Mouse (Mus musculus): ENCODE measurements at regions not wholly inside any gene's neighbourhood (a gene's known extent, or its start where the extent isn't known, plus 50 kb on each side); places are given as distances from the start of the nearest gene placed in this dataset.
A peak's percentile ranks its signal among the peaks of the same experiment; 100 is the strongest.

DNA sequence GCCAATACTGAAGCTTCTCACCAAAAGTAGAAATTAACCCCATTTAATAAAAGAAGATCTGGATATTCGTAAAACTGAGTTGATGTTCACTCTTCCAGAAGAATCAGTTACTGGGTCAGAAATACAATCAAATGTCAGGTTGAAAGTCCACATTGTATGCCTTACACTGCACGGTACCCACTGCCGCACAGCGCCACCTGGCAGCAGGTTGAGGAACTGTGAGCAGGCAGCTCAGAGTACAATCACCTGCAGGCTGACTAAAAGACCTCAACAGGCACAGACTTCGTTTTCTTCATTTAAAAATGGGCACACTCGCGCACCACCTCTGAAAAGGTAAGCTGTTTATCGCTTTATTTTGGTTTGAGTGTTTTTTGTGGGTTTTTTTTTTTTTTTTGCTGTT is 341.8 kb upstream of the Mms22l start:
- H3K4me3 ChIP-seq, result no peak overlapping the region
- H3K4me1 ChIP-seq, result no peaks in the 10 kb centered on the region
- ATAC-seq (replicated peaks), result peak; percentile 72; the same call in 1 of the 2 replicates
- H3K36me3 ChIP-seq (replicated peaks), result no peaks in the 10 kb centered on the region
- no peak overlapping the region for H3K9ac ChIP-seq
- no peak overlapping the region for H3K4me2 ChIP-seq
- H3K9me3 ChIP-seq, result no peaks in the 10 kb centered on the region
- H3K27me3 ChIP-seq (replicated peaks), result no peaks in the 10 kb centered on the region
- H3K27ac ChIP-seq, result no peak overlapping the region
- 18% methylated on average over 8 of the region's 8 CpGs for WGBS

- Histone ChIP-seq H3K4me3 (no peak overlapping the region), H3K36me3 (replicated peaks) (no peaks in the 10 kb centered on the region), H3K4me2 (no peak overlapping the region), H3K27me3 (replicated peaks) (no peaks in the 10 kb centered on the region), H3K4me1 (no peaks in the 10 kb centered on the region), H3K9ac (no peak overlapping the region), H3K9me3 (no peaks in the 10 kb centered on the region), H3K27ac (no peak overlapping the region)
- whole genome bisulfite sequencing, result 13% methylated on average over 2 of the region's 2 CpGs
- no peak for ATAC-seq (replicated peaks)
These were observed 322.5 kb upstream of the Mms22l start for GRCm38 (mm10) chr4:24173750-24174149.

DNA sequence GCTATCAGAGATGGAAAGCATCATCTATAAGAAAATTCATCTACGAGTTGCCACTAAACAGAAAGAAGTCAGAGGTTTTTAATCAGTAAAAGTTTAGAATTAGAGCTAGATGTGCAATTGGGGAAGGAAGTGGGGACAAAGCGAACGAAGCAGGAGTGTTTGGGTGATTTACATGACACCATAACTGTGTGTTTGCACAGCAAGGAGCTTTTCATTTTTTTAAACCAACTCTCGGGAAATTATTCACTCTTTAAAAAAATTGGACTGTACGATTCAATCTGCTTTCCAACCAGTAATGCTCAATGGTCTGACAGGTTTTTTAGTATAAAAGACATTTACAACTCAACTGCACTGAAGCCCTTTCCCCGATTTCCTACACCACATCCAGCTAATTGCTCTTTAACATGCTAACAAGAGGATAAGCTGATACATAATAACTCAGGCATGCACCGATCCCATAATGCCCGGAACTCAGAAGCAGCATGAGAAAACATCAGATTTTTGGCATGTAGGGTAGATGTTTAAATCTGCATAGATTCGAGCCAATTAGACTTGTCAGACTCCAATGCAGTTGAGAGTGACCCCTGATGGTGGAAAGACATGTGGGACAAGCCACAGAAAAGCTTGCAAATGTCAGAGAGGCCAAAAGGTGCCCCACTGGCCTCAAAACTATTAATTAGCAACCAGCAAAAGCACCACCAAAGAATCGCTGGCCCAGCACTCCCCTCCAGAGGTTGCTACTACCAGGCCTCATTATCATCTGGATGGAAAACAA is 282.8 kb upstream of the Mms22l start:
- H3K9ac ChIP-seq, result no peak overlapping the region
- H3K27ac ChIP-seq, result no peak overlapping the region
- H3K4me2 ChIP-seq, result no peak overlapping the region

DNA sequence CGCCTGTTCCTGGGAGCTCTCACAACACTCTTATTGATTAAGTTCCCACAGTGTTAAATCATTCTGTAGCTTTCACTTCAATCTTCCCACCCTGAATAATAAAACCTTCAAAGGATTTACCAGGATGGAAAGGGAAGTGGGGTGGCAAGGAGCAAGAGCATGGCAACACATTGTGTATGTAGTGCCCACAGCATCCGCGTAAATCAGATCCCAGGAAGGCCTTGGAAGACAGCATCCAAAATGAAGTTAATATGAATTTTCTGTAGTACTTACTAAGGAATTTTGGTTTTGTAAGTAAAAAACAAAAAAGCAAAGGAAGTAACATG is 282.3 kb upstream of the Mms22l start:
- no peak overlapping the region for H3K4me2 ChIP-seq
- no peak; the same call in none of the 2 replicates for ATAC-seq (replicated peaks)
- no peak overlapping the region for H3K27ac ChIP-seq
- H3K9me3 ChIP-seq, result no peaks in the 10 kb centered on the region
- no peak overlapping the region for H3K9ac ChIP-seq
- H3K27me3 ChIP-seq (replicated peaks), result no peaks in the 10 kb centered on the region
- H3K4me1 ChIP-seq, result peaks cover 16% of the 10 kb centered on the region
- H3K4me3 ChIP-seq, result no peak overlapping the region
- no peaks in the 10 kb centered on the region for H3K36me3 ChIP-seq (replicated peaks)
- WGBS, result 39% methylated on average over 3 of the region's 3 CpGs

More for the DNA sequence above, 282.8 kb upstream of the Mms22l start:
- Histone ChIP-seq H3K4me3 (no peak overlapping the region), H3K27me3 (replicated peaks) (no peaks in the 10 kb centered on the region), H3K9me3 (no peaks in the 10 kb centered on the region), H3K36me3 (replicated peaks) (no peaks in the 10 kb centered on the region), H3K4me1 (peaks cover 10% of the 10 kb centered on the region)
- 41% methylated on average over 10 of the region's 10 CpGs for WGBS
- peak; percentile 60 for ATAC-seq (replicated peaks)

DNA sequence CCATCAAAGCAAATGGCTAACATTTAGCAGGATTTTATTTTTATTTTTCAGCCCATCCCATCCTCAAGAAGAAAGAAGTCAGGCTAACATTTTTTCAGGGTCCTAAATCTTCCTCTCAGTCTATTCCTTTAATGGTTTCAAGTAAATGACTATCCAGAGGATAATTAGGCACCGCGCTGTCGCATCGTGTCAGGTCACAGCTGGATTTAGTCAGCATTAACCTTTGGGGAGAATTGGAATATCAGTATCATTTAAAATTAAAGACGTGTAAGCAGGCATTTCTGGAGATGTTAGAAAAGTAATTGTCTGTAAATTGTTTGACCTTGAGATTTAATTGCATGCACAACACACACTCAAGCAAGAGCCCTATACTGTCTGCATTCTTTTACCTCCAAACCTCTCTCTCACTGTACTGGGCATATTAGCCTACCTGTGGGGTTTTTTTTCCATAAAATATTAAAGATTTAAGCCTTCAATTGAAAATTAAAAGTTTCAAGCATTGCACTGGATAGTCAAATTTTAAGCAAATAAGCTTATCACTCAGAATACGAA is 277.8 kb upstream of the Mms22l start:
- no peak overlapping the region for H3K27ac ChIP-seq

GRCm38 (mm10) chr4:24219074-24219497 is 277.2 kb upstream of the Mms22l start:
- no peaks in the 10 kb centered on the region for H3K36me3 ChIP-seq (replicated peaks)
- no peaks in the 10 kb centered on the region for H3K9me3 ChIP-seq
- 25% methylated on average over 4 of the region's 4 CpGs for WGBS
- no peak overlapping the region; the same call in 1 of the 2 replicates for H3K27ac ChIP-seq
- H3K9ac ChIP-seq, result no peak overlapping the region
- no peaks in the 10 kb centered on the region for H3K27me3 ChIP-seq (replicated peaks)
- H3K4me2 ChIP-seq, result no peak overlapping the region
- H3K4me3 ChIP-seq, result no peak overlapping the region
- peak; percentile 78 for ATAC-seq (replicated peaks)
- H3K4me1 ChIP-seq, result peaks cover 17% of the 10 kb centered on the region

More for the DNA sequence above, 277.8 kb upstream of the Mms22l start:
- 26% methylated on average over 6 of the region's 6 CpGs for WGBS
- H3K27me3 ChIP-seq (replicated peaks), result no peaks in the 10 kb centered on the region
- peaks cover 22% of the 10 kb centered on the region for H3K4me1 ChIP-seq
- no peak overlapping the region for H3K9ac ChIP-seq
- H3K4me3 ChIP-seq, result no peak overlapping the region
- peak overlapping the region; percentile 5; the same call in 1 of the 2 replicates for H3K4me2 ChIP-seq
- H3K36me3 ChIP-seq (replicated peaks), result no peaks in the 10 kb centered on the region
- ATAC-seq (replicated peaks), result peak; percentile 72
- H3K9me3 ChIP-seq, result no peaks in the 10 kb centered on the region

GRCm38 (mm10) chr4:24219583-24219982 is 276.7 kb upstream of the Mms22l start:
- peaks cover 17% of the 10 kb centered on the region for H3K4me1 ChIP-seq
- WGBS, result 58% methylated on average over 3 of the region's 3 CpGs
- H3K27me3 ChIP-seq (replicated peaks), result no peaks in the 10 kb centered on the region
- H3K4me3 ChIP-seq, result no peak overlapping the region
- H3K9me3 ChIP-seq, result no peaks in the 10 kb centered on the region
- H3K4me2 ChIP-seq, result no peak overlapping the region
- no peak overlapping the region for H3K9ac ChIP-seq
- no peaks in the 10 kb centered on the region for H3K36me3 ChIP-seq (replicated peaks)
- ATAC-seq (replicated peaks), result no peak
- H3K27ac ChIP-seq, result no peak overlapping the region; the same call in 1 of the 2 replicates

GRCm38 (mm10) chr4:24245124-24245523 is 251.1 kb upstream of the Mms22l start:
- no peak overlapping the region for H3K9ac ChIP-seq
- H3K4me2 ChIP-seq, result no peak overlapping the region; the same call in 1 of the 2 replicates
- peak; percentile 77; the same call in 1 of the 2 replicates for ATAC-seq (replicated peaks)
- H3K4me3 ChIP-seq, result no peak overlapping the region
- WGBS, result 46% methylated on average over 6 of the region's 6 CpGs
- H3K9me3 ChIP-seq, result no peaks in the 10 kb centered on the region
- no peaks in the 10 kb centered on the region for H3K27me3 ChIP-seq (replicated peaks)
- peaks cover 3% of the 10 kb centered on the region; the same call in 1 of the 2 replicates for H3K4me1 ChIP-seq
- H3K27ac ChIP-seq, result no peak overlapping the region
- H3K36me3 ChIP-seq (replicated peaks), result no peaks in the 10 kb centered on the region

GRCm38 (mm10) chr4:24248142-24249054 is 247.9 kb upstream of the Mms22l start:
- Histone ChIP-seq H3K9ac (no peak overlapping the region), H3K4me3 (no peak overlapping the region), H3K4me2 (no peak overlapping the region), H3K27ac (no peak overlapping the region), H3K4me1 (peaks cover 3% of the 10 kb centered on the region; the same call in 1 of the 2 replicates), H3K27me3 (replicated peaks) (no peaks in the 10 kb centered on the region), H3K36me3 (replicated peaks) (no peaks in the 10 kb centered on the region), H3K9me3 (no peaks in the 10 kb centered on the region)
- 50% methylated on average over 6 of the region's 6 CpGs for WGBS
- peak; percentile 86; the same call in 1 of the 2 replicates for ATAC-seq (replicated peaks)

DNA sequence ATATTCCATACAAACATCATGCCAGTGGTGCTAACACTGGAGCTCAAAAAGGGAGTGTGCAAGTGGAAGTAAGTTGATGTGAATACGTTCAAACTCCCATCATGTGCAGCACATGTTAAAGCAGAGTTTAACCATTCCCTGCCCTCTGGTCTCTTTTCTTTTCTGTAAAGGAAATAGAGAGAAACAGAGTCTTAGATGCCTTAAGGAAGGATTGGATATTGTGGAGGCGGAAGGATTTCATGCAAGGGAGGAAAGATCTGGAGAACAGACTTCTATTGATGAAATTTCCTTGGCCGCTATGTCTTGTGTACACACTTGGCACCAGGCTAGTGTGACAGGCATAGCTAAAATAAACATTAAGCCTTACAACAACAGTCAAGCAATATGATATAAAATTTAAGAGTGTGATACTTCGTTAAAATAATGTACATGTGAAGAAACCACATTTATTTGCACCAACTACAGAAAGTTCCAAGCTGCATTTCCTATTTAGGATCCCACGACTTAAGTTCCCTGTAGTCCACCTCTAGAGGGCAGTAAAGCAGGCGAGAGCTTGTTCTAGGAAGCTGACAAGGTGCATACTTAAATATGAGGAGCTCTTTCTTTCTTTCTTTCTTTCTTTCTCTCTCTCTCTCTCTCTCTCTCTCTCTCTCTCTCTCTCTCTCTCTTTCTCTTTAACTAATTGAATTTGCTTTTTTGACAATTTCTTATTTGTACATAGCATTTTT is 246.8 kb upstream of the Mms22l start:
- no peak for ATAC-seq (replicated peaks)
- H3K4me3 ChIP-seq, result no peak overlapping the region
- no peak overlapping the region for H3K27ac ChIP-seq
- no peaks in the 10 kb centered on the region for H3K27me3 ChIP-seq (replicated peaks)
- 36% methylated on average over 6 of the region's 6 CpGs for WGBS
- no peak overlapping the region for H3K4me2 ChIP-seq
- no peak overlapping the region for H3K9ac ChIP-seq
- H3K36me3 ChIP-seq (replicated peaks), result no peaks in the 10 kb centered on the region
- H3K4me1 ChIP-seq, result peaks cover 3% of the 10 kb centered on the region; the same call in 1 of the 2 replicates
- H3K9me3 ChIP-seq, result no peaks in the 10 kb centered on the region

GRCm38 (mm10) chr4:24278154-24278553 is 218.1 kb upstream of the Mms22l start:
- no peaks in the 10 kb centered on the region for H3K27me3 ChIP-seq (replicated peaks)
- H3K36me3 ChIP-seq (replicated peaks), result no peaks in the 10 kb centered on the region
- no peaks in the 10 kb centered on the region for H3K4me1 ChIP-seq
- no peak for ATAC-seq (replicated peaks)
- 60% methylated on average over 3 of the region's 3 CpGs for WGBS
- H3K9me3 ChIP-seq, result no peaks in the 10 kb centered on the region
- H3K9ac ChIP-seq, result no peak overlapping the region
- no peak overlapping the region for H3K27ac ChIP-seq
- no peak overlapping the region for H3K4me2 ChIP-seq
- no peak overlapping the region for H3K4me3 ChIP-seq
